Mouse (Mus musculus): ENCODE results near the gene Gusb. TPM values are rescaled to one million over a fixed set of nuclear protein-coding genes. Genes with fewer than 3 reads are reported as not detected.
A peak's percentile ranks its signal among the peaks of the same experiment; 100 is the strongest.
"Not testable (repeated sequence)": the region's sequence is repeated elsewhere in the genome, so short reads cannot be mapped to it uniquely, and the experiment has no call there.

The Gusb gene
- polyA plus RNA-seq, 1 experiment from 2014 or later = 35.9 TPM

DNA sequence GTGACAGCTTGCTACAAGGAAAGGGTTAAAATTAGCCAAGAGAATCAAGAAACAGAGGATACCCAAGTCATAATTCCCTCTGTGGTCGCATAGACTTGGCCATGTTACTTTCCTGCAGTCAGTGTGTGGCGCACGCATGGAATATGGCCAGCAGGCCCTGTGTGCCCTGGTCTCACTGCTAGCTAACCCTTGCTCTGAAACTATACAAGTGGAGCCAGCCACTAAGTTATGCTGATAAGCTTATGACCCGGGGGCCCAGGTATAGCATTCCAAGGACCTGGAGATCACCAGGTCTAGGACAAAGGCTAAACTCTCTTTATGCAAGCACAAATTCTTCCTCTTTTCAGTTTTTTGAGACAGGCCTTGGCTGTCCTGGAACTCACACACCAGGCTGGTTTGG is 37.9 kb upstream of the Gusb start:
- H3K4me1 ChIP-seq = no peaks in the 10 kb centered on the region
- H3K9me3 ChIP-seq = no peaks in the 10 kb centered on the region
- peaks cover 53% of the 10 kb centered on the region for H3K36me3 ChIP-seq
- WGBS = 90% methylated on average over 4 of the region's 4 CpGs
- H3K27ac ChIP-seq = no peak overlapping the region
- no peak for ATAC-seq (ENCODE audit: insufficient number of reproducible peaks, insufficient read depth, low FRiP score, low TSS enrichment)
- H3K4me2 ChIP-seq (replicated peaks) = no peak overlapping the region
- no peaks in the 10 kb centered on the region for H3K27me3 ChIP-seq
- H3K9ac ChIP-seq = no peak overlapping the region
- no peak overlapping the region for H3K4me3 ChIP-seq

GRCm38 (mm10) chr5:130037752-130038455 is 35.1 kb upstream of the Gusb start:
- no peaks in the 10 kb centered on the region for H3K27me3 ChIP-seq
- WGBS = 64% methylated on average over 19 of the region's 19 CpGs
- H3K4me1 ChIP-seq = no peaks in the 10 kb centered on the region
- no peak overlapping the region for H3K4me2 ChIP-seq (replicated peaks)
- no peak overlapping the region for H3K4me3 ChIP-seq
- ATAC-seq (ENCODE audit: insufficient number of reproducible peaks, insufficient read depth, low FRiP score, low TSS enrichment) = no peak
- H3K9me3 ChIP-seq = no peaks in the 10 kb centered on the region
- H3K27ac ChIP-seq = no peak overlapping the region
- H3K36me3 ChIP-seq = peaks cover 39% of the 10 kb centered on the region
- no peak overlapping the region for H3K9ac ChIP-seq

GRCm38 (mm10) chr5:130036300-130036699 is 33.5 kb upstream of the Gusb start:
- not testable (repeated sequence) for H3K4me3 ChIP-seq; H3K27me3 ChIP-seq; H3K4me2 ChIP-seq (replicated peaks); H3K27ac ChIP-seq; ATAC-seq (ENCODE audit: insufficient number of reproducible peaks, insufficient read depth, low FRiP score, low TSS enrichment); H3K9ac ChIP-seq; H3K4me1 ChIP-seq; H3K9me3 ChIP-seq
- H3K36me3 ChIP-seq = peaks cover 29% of the 10 kb centered on the region
- WGBS = 63% methylated on average over 2 of the region's 2 CpGs

GRCm38 (mm10) chr5:130033869-130034268 is 31.0 kb upstream of the Gusb start:
- WGBS = 79% methylated on average over 2 of the region's 2 CpGs
- no peak overlapping the region for H3K27ac ChIP-seq
- H3K4me1 ChIP-seq = 0 out of 2 replicates have a peak, but pooled peaks cover 6% of the 10 kb centered on the region
- H3K4me2 ChIP-seq (replicated peaks) = no peak overlapping the region
- ATAC-seq (ENCODE audit: insufficient number of reproducible peaks, insufficient read depth, low FRiP score, low TSS enrichment) = no peak
- no peak overlapping the region for H3K4me3 ChIP-seq
- H3K9ac ChIP-seq = no peak overlapping the region
- H3K36me3 ChIP-seq = peaks cover 11% of the 10 kb centered on the region
- H3K9me3 ChIP-seq = no peaks in the 10 kb centered on the region
- H3K27me3 ChIP-seq = no peaks in the 10 kb centered on the region

DNA sequence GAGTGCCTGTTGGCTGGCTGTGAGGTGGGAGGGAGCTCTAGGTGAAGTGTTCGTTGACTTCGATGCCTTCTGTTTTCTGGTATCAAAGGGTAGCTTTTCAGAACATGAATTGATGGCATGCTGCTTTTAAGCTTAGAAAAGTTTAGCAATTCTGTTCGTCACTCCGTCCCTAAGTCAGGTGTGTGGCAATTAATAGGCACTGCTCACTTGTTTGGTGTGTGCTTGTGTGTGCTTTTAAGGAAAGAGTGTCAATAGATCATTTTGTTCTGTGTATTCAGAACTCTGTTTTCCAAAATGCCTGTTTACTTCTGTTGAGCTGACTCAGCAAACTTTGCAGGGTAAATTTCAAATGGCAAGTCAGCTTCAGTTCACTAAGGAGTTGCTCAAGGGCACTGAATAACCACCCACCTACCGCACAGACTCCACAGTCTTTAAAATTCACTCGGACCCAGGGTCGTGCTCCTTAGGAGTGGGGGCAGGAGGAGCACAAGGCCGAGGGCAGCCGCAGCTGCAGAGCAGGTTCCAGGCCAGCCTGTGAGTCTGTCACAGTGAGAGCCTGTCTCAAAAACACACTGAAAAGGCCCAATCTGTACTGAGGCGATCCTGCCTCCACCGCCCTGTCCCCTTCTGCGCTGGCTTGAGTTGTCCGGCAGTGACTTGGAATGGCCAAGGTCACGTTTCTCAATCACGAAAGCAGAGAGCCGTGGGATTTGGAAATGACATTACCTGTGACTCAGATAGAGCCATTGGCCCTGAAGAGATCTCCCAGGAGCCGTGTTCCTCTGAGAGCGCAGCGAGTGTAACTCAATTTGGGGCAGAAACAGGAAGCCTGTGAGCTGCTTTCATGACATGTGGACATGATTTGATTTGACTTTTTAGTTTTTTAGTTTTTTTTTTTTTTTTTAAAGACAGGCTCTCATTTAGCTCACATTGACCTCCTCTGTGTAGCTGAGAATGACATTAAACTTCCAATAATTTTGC is 28.9 kb upstream of the Gusb start:
- no peaks in the 10 kb centered on the region for H3K27me3 ChIP-seq
- H3K9me3 ChIP-seq = no peaks in the 10 kb centered on the region
- H3K4me2 ChIP-seq (replicated peaks) = no peak overlapping the region
- H3K4me1 ChIP-seq = 0 out of 2 replicates have a peak, but pooled peaks cover 6% of the 10 kb centered on the region
- H3K9ac ChIP-seq = no peak overlapping the region
- H3K36me3 ChIP-seq = 0 out of 2 replicates have a peak, but pooled peaks cover 7% of the 10 kb centered on the region
- H3K4me3 ChIP-seq = no peak overlapping the region
- no peak overlapping the region for H3K27ac ChIP-seq
- WGBS = 90% methylated on average over 19 of the region's 19 CpGs
- no peak for ATAC-seq (ENCODE audit: insufficient number of reproducible peaks, insufficient read depth, low FRiP score, low TSS enrichment)

GRCm38 (mm10) chr5:130029142-130029897 is 26.5 kb upstream of the Gusb start, which contains the start of the genes Asl and Crcp:
Asl (minus strand) TSS chr5:130029247.
Crcp (plus strand) TSS chr5:130029290.
- no peaks in the 10 kb centered on the region for H3K36me3 ChIP-seq
- H3K9ac ChIP-seq = peak within 1 kb of the TSS; percentile 65
- H3K27ac ChIP-seq = peak within 1 kb of the TSS; percentile 93
- 0 out of 2 replicates have a peak, but pooled peaks cover 6% of the 10 kb centered on the region for H3K4me1 ChIP-seq
- peak; percentile 81 for ATAC-seq (ENCODE audit: insufficient number of reproducible peaks, insufficient read depth, low FRiP score, low TSS enrichment)
- no peaks in the 10 kb centered on the region for H3K9me3 ChIP-seq
- peak within 1 kb of the TSS; percentile 55 for H3K4me2 ChIP-seq (replicated peaks)
- peak within 1 kb of the TSS; percentile 67 for H3K4me3 ChIP-seq
- WGBS = 1% methylated on average over 51 of the region's 51 CpGs
- no peaks in the 10 kb centered on the region for H3K27me3 ChIP-seq

DNA sequence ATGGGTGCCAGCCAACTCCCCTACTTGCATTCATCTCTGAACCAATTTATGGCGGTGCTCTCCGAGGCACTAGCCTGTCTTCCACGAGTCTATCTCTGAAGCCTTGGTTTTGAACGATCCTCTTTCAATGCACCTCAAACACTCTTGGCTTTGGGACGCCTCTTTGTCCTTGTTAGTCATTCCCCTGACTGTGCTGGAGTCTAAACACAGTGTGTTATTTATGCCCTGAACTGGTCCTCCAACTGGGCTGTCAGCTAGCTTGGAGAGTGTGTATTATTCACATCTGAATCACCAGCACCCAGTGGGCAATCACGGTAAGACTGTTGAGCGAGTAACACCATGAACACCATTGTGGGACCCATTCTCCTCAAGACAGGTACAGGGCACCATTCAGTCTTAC is 24.8 kb upstream of the Gusb start:
- Histone ChIP-seq H3K4me3 (no peak overlapping the region), H3K36me3 (no peaks in the 10 kb centered on the region), H3K4me2 (replicated peaks) (no peak overlapping the region), H3K9ac (no peak overlapping the region), H3K4me1 (0 out of 2 replicates have a peak, but pooled peaks cover 6% of the 10 kb centered on the region), H3K27me3 (no peaks in the 10 kb centered on the region), H3K27ac (no peak overlapping the region), H3K9me3 (no peaks in the 10 kb centered on the region)
- WGBS = 89% methylated on average over 7 of the region's 7 CpGs
- ATAC-seq (ENCODE audit: insufficient number of reproducible peaks, insufficient read depth, low FRiP score, low TSS enrichment) = no peak

GRCm38 (mm10) chr5:130027134-130027533 is 24.3 kb upstream of the Gusb start:
- H3K9me3 ChIP-seq = no peaks in the 10 kb centered on the region
- H3K4me2 ChIP-seq (replicated peaks) = no peak overlapping the region
- H3K4me1 ChIP-seq = 0 out of 2 replicates have a peak, but pooled peaks cover 6% of the 10 kb centered on the region
- ATAC-seq (ENCODE audit: insufficient number of reproducible peaks, insufficient read depth, low FRiP score, low TSS enrichment) = no peak
- no peak overlapping the region for H3K27ac ChIP-seq
- no peaks in the 10 kb centered on the region for H3K27me3 ChIP-seq
- no peaks in the 10 kb centered on the region for H3K36me3 ChIP-seq
- WGBS = 73% methylated on average over 5 of the region's 5 CpGs
- no peak overlapping the region for H3K9ac ChIP-seq
- H3K4me3 ChIP-seq = no peak overlapping the region

GRCm38 (mm10) chr5:130023767-130024539 is 21.1 kb upstream of the Gusb start:
- WGBS = under 1% methylated on average over 32 of the region's 32 CpGs
- Histone ChIP-seq H3K9ac (peak overlapping the region; percentile 60), H3K4me2 (replicated peaks) (peak overlapping the region; percentile 86), H3K4me3 (peak overlapping the region; percentile 58), H3K9me3 (no peaks in the 10 kb centered on the region), H3K27ac (peak overlapping the region; percentile 63), H3K4me1 (peaks cover 7% of the 10 kb centered on the region; the same call in 1 of the 2 replicates), H3K36me3 (no peaks in the 10 kb centered on the region), H3K27me3 (no peaks in the 10 kb centered on the region)
- peak; percentile 81 for ATAC-seq (ENCODE audit: insufficient number of reproducible peaks, insufficient read depth, low FRiP score, low TSS enrichment)

GRCm38 (mm10) chr5:130023067-130023766 is 20.4 kb upstream of the Gusb start:
- peak overlapping the region; percentile 60; the same call in 1 of the 2 replicates for H3K9ac ChIP-seq
- no peaks in the 10 kb centered on the region for H3K9me3 ChIP-seq
- H3K4me1 ChIP-seq = peaks cover 7% of the 10 kb centered on the region; the same call in 1 of the 2 replicates
- no peaks in the 10 kb centered on the region for H3K27me3 ChIP-seq
- no peak overlapping the region for H3K27ac ChIP-seq
- peak overlapping the region; percentile 86 for H3K4me2 ChIP-seq (replicated peaks)
- H3K4me3 ChIP-seq = 0 out of 2 replicates have a peak overlapping the region, but pooled peaks have one; percentile 58
- 40% methylated on average over 12 of the region's 12 CpGs for WGBS
- H3K36me3 ChIP-seq = no peaks in the 10 kb centered on the region
- no peak for ATAC-seq (ENCODE audit: insufficient number of reproducible peaks, insufficient read depth, low FRiP score, low TSS enrichment)
